Mouse (Mus musculus): ENCODE data around the gene Nus1. TPM values are rescaled to one million over a fixed set of nuclear protein-coding genes. Genes with fewer than 3 reads are reported as not detected.

The Nus1 gene
- 531 TPM for polyA plus RNA-seq (2014; fragmentation: Illumina TruSeq; extraction: RNeasy Lipid Tissue Mini Kit (QIAGEN cat#74804); ENCODE audit: low read depth, low replicate concordance)

DNA sequence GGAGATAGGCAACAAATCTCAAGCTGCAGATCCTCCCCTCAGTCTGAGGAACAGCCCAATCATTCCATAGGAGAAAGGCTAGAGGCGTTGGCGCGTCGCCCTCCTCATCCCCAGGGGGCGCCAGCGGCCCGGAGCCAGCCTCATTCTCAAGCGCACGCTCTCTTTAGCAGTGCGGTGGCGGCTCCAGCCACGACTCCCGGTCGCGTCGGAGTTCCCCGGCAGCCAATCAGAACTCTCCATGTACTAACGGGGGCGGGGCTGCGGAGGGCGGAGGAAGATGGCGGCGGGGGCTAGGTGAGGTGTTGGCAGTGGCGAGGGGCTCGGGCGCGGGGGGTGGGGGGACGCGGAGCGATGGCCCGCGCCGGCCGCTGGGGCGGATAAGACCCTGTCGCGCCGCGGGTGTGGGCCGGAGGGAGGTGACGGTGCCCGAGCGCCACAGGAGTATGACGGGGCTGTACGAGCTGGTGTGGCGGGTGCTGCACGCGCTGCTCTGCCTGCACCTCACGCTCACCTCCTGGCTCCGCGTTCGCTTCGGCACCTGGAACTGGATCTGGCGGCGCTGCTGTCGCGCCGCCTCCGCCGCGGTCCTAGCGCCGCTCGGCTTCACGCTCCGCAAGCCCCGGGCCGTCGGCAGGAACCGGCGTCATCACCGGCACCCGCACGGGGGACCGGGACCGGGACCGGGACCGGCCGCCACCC is at the start of gene Nus1:
TSS of gene Nus1 (plus strand) at position 249 of the 699 bp plus-strand sequence.

GRCm38 (mm10) chr10:52381845-52382591 is 35.3 kb upstream of the Nus1 start, which contains the start of gene Gopc:
Gopc (minus strand) TSS chr10:52382124.

DNA sequence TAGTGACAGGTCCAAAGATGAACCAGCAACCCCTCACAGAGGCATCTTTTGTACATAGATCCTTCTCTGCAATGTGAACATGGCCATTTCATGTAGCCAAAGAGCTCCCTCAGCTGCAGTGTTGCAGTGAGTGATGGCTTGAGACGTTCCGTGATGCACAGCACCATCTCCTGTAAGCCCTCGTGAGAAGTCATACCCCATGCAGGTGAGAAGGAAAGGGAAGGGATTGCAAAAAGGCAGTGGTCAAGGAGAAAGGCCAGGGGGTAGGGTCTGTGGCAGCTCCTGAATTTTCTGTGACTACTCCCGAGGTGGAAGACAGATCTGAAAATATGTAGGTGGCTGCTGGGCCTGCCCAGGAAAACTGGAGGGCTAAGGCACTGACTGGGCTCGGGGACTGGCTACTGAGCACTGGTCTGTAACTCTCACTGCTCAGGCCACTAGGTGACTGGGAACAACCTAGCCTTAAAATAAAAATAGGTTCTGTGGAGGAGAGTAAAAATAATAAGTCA is 28.4 kb upstream of the Nus1 start, which contains the start of gene Nepn:
TSS of gene Nepn (plus strand) at position 51 of the 509 bp plus-strand sequence.

Other genes starting within 250 kb of the Nus1 start
- 0.57 TPM for gene Ros1, start 222.3 kb upstream of the Nus1 start, polyA plus RNA-seq (2014; fragmentation: Illumina TruSeq; extraction: RNeasy Lipid Tissue Mini Kit (QIAGEN cat#74804); ENCODE audit: low read depth, low replicate concordance)
- gene Dcbld1, start 183.9 kb upstream of the Nus1 start, polyA plus RNA-seq (2014; fragmentation: Illumina TruSeq; extraction: RNeasy Lipid Tissue Mini Kit (QIAGEN cat#74804); ENCODE audit: low read depth, low replicate concordance), result 18.4 TPM
- gene Gm26741, start 58.8 kb upstream of the Nus1 start, polyA plus RNA-seq (2014; fragmentation: Illumina TruSeq; extraction: RNeasy Lipid Tissue Mini Kit (QIAGEN cat#74804); ENCODE audit: low read depth, low replicate concordance), result not detected
- gene Gopc, start 35.4 kb upstream of the Nus1 start, polyA plus RNA-seq (2014; fragmentation: Illumina TruSeq; extraction: RNeasy Lipid Tissue Mini Kit (QIAGEN cat#74804); ENCODE audit: low read depth, low replicate concordance), result 69.4 TPM
- 58.3 TPM for gene Nepn, start 28.6 kb upstream of the Nus1 start, polyA plus RNA-seq (2014; fragmentation: Illumina TruSeq; extraction: RNeasy Lipid Tissue Mini Kit (QIAGEN cat#74804); ENCODE audit: low read depth, low replicate concordance)

Data from kidney, adult 10 weeks (tissue).